In the genomic region with DNA sequence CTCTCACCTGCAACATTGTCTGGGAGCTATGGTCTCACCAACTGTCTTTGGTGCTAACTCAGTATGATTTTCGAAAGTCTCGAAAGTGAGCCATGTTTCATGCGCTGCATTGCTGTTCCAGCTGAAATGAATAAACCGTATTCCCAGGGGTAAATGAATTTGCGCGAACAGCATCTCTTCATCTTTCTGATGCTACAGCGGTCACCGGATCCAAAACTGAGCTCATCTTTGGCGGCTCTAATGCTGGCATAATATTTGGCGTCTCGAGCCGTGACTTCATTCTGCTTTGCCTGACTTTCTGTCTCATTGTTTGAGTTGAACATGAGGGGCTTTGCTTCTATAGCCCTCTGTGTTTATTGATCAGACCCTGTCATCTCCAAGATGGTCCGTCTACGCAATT, we compare ENCODE assay signal across 10 mouse cellular contexts.
"Had no signal": no experiment of that assay in that cellular context is flagged by ENCODE, and none has a peak within 500 bp of the region (broad histone marks: within the 10 kb centered on the region; RNA-seq: fewer than 3 reads in every experiment).

No protein-coding gene starts in this region.

- H3K9me3 ChIP-seq: kidney, embryonic 15.5 days; limb, embryonic 10.5 days; liver, embryonic 15.5 days had no signal

- H3K9ac ChIP-seq: kidney, embryonic 15.5 days; liver, embryonic 15.5 days had no signal

- ATAC-seq: lung, postnatal 0 days had no signal

- H3K27me3 ChIP-seq: kidney, embryonic 15.5 days; liver, embryonic 15.5 days had no signal

- H3K27ac ChIP-seq: kidney, embryonic 15.5 days; limb, embryonic 10.5 days; liver, embryonic 15.5 days had no signal

- H3K4me2 ChIP-seq: kidney, embryonic 15.5 days; liver, embryonic 11.5 days; liver, embryonic 15.5 days had no signal

- H3K36me3 ChIP-seq: kidney, embryonic 15.5 days; limb, embryonic 10.5 days; liver, embryonic 15.5 days had no signal

- H3K4me1 ChIP-seq: kidney, embryonic 15.5 days; limb, embryonic 10.5 days; liver, embryonic 15.5 days had no signal

- DNase-seq: kidney, postnatal 14 days; lung, adult 2 months; lung, postnatal 36 days; right cerebral cortex, postnatal 14 days; thymus, postnatal 4 days had no signal

- H3K4me3 ChIP-seq: kidney, embryonic 15.5 days; limb, embryonic 10.5 days; liver, embryonic 15.5 days had no signal
